In genomic region chr11:106684027-106684426, GRCm38 (mm10) we compare ENCODE assay signal across 17 mouse cellular contexts.
"Had no signal": no experiment of that assay in that cellular context is flagged by ENCODE, and none has a peak within 500 bp of the region (broad histone marks: within the 10 kb centered on the region; RNA-seq: fewer than 3 reads in every experiment).

No protein-coding gene starts in this region.

- H3K9ac ChIP-seq: lung, embryonic 15.5 days; midbrain, embryonic 12.5 days; neural tube, embryonic 13.5 days; neural tube, embryonic 15.5 days had no signal

- H3K4me1 ChIP-seq: lung, embryonic 15.5 days; midbrain, embryonic 10.5 days; midbrain, embryonic 12.5 days; neural tube, embryonic 13.5 days; neural tube, embryonic 15.5 days had no signal

- H3K36me3 ChIP-seq: lung, embryonic 15.5 days; midbrain, embryonic 10.5 days; midbrain, embryonic 12.5 days; neural tube, embryonic 13.5 days; neural tube, embryonic 15.5 days had no signal

- H3K4me3 ChIP-seq: lung, embryonic 15.5 days; midbrain, embryonic 10.5 days; midbrain, embryonic 12.5 days; myocyte; neural tube, embryonic 13.5 days; neural tube, embryonic 15.5 days had no signal

- DNase-seq: lung, adult 2 months; lung, postnatal 4 days; midbrain, embryonic 14.5 days; retina, postnatal 1 day; right cerebral cortex, adult 18-20 months; right cerebral cortex, postnatal 25 days; right cerebral cortex, postnatal 4 days; spleen, adult 18-20 months; thymus, adult 18-20 months; thymus, postnatal 14 days; thymus, postnatal 36 days had no signal

- H3K27ac ChIP-seq: lung, embryonic 15.5 days; midbrain, embryonic 10.5 days; midbrain, embryonic 12.5 days; neural tube, embryonic 13.5 days; neural tube, embryonic 15.5 days had no signal

- H3K27me3 ChIP-seq: lung, embryonic 15.5 days; midbrain, embryonic 12.5 days; neural tube, embryonic 13.5 days; neural tube, embryonic 15.5 days had no signal
